Mouse (Mus musculus) hindbrain, embryonic 11.5 days (tissue): Measurements from ENCODE around the gene Zfp580. TPM values are rescaled to one million over a fixed set of nuclear protein-coding genes. Genes with fewer than 3 reads are reported as not detected.

Experiments
- ATAC-seq: fragments of 200-750 bp; cut with Nextera tagmentation; 2 replicates; pipeline ENCODE4 v1.8.0; 2017; ENCODE audit warnings: mild to moderate bottlenecking, moderate TSS enrichment, moderate library complexity; ENCODE audit not compliant: low FRiP score
- DNase-seq: peaks from one replicate; pipeline ENCODE4 v3.0.0-alpha.2; 2015; ENCODE audit warnings: low spot score
- H3K27ac ChIP-seq: fragments of 300-500 bp; sonication (generic); 2 replicates; pipeline ENCODE4 v1.5.1; 2014; ENCODE audit warnings: mild to moderate bottlenecking, low read depth, low read length
- H3K27me3 ChIP-seq: fragments of 300-500 bp; sonication (generic); 2 replicates; pipeline ENCODE4 v1.6.1; 2014; ENCODE audit warnings: mild to moderate bottlenecking, low read length, moderate library complexity, mixed read lengths; ENCODE audit not compliant: control insufficient read depth, insufficient read depth
- H3K36me3 ChIP-seq: fragments of 300-500 bp; sonication (generic); 2 replicates; pipeline ENCODE4 v1.6.1; 2014; ENCODE audit warnings: mild to moderate bottlenecking, low read length, moderate library complexity, mixed read lengths; ENCODE audit not compliant: control insufficient read depth, insufficient read depth
- H3K4me1 ChIP-seq: fragments of 300-500 bp; sonication (generic); replicated peaks from 2 replicates; pipeline ENCODE4 v1.6.1; 2014; ENCODE audit warnings: low read length, mixed read lengths; ENCODE audit not compliant: control insufficient read depth, insufficient read depth
- H3K4me2 ChIP-seq: fragments of 300-500 bp; sonication (generic); replicated peaks from 2 replicates; pipeline ENCODE4 v1.6.1; 2014; ENCODE audit warnings: mild to moderate bottlenecking, low read depth, low read length
- H3K4me3 ChIP-seq: fragments of 300-500 bp; sonication (generic); 2 replicates; pipeline ENCODE4 v1.5.1; 2014; ENCODE audit warnings: low read depth, low read length
- H3K9ac ChIP-seq: fragments of 300-500 bp; sonication (generic); 2 replicates; pipeline ENCODE4 v1.6.1; 2014; ENCODE audit warnings: low read depth, low read length
- H3K9me3 ChIP-seq: fragments of 300-500 bp; sonication (generic); 2 replicates; pipeline ENCODE4 v1.6.1; 2016; ENCODE audit warnings: low read length; ENCODE audit not compliant: control insufficient read depth
- WGBS: fragments of 180-500 bp; shearing (Covaris S2); extraction: QIAGEN DNeasy Blood & Tissue Kit; methylation state at CpG from one replicate; pipeline ENCODE4 v1.1.7; 2014; 5-methylcytosine and 5-hydroxymethylcytosine counted together
- polyA plus RNA-seq: library from polyadenylated mRNA; unstranded; fragments of >200 nt; fragmentation: Nextera tagmentation; extraction: Ambion mirVana; gene quantifications from 2 replicates; pipeline ENCODE4 v1.2.1, GENCODE M21; 2014

Gene Zfp580
- polyA plus RNA-seq, 1 experiment from 2014 or later, result 32.4 TPM

- Histone ChIP-seq H3K9me3 (no peaks in the 10 kb centered on the region), H3K4me1 (no peaks in the 10 kb centered on the region), H3K4me2 (no peak overlapping the region), H3K27ac (no peak overlapping the region), H3K36me3 (peaks cover 5% of the 10 kb centered on the region; the same call in 1 of the 2 replicates), H3K27me3 (no peaks in the 10 kb centered on the region), H3K4me3 (no peak overlapping the region; the same call in 1 of the 2 replicates), H3K9ac (no peak overlapping the region)
- no peak for ATAC-seq
- DNase-seq, result no peak
- 95% methylated on average over 2 of the region's 2 CpGs for WGBS
These were observed 30.6 kb downstream of the Zfp580 start for GRCm38 (mm10) chr7:5081939-5082338.

GRCm38 (mm10) chr7:5083325-5084105, 32.2 kb downstream of the Zfp580 start:
- Histone ChIP-seq H3K9ac (no peak overlapping the region), H3K36me3 (peaks cover 5% of the 10 kb centered on the region; the same call in 1 of the 2 replicates), H3K4me1 (no peaks in the 10 kb centered on the region), H3K4me2 (no peak overlapping the region), H3K27me3 (no peaks in the 10 kb centered on the region), H3K4me3 (no peak overlapping the region), H3K27ac (no peak overlapping the region), H3K9me3 (no peaks in the 10 kb centered on the region)
- no peak for DNase-seq
- WGBS, result 95% methylated on average over 18 of the region's 18 CpGs
- ATAC-seq, result no peak

- no peak for DNase-seq
- no peak overlapping the region for H3K9ac ChIP-seq
- no peak overlapping the region for H3K27ac ChIP-seq
- no peaks in the 10 kb centered on the region for H3K4me1 ChIP-seq
- whole genome bisulfite sequencing, result 100% methylated on average over 1 of the region's 1 CpGs
- no peaks in the 10 kb centered on the region for H3K9me3 ChIP-seq
- ATAC-seq, result no peak
- peaks cover 3% of the 10 kb centered on the region; the same call in 1 of the 2 replicates for H3K36me3 ChIP-seq
- H3K27me3 ChIP-seq, result no peaks in the 10 kb centered on the region
- H3K4me2 ChIP-seq, result no peak overlapping the region
- H3K4me3 ChIP-seq, result no peak overlapping the region
These were observed 34.2 kb downstream of the Zfp580 start for GRCm38 (mm10) chr7:5085512-5085911.

GRCm38 (mm10) chr7:5086921-5087440, 35.6 kb downstream of the Zfp580 start:
- WGBS, result 85% methylated on average over 5 of the region's 5 CpGs
- no peak overlapping the region for H3K4me2 ChIP-seq
- H3K27me3 ChIP-seq, result no peaks in the 10 kb centered on the region
- H3K4me3 ChIP-seq, result no peak overlapping the region
- no peaks in the 10 kb centered on the region for H3K4me1 ChIP-seq
- no peak for DNase-seq
- no peaks in the 10 kb centered on the region for H3K9me3 ChIP-seq
- no peak overlapping the region for H3K27ac ChIP-seq
- H3K9ac ChIP-seq, result no peak overlapping the region
- H3K36me3 ChIP-seq, result peaks cover 2% of the 10 kb centered on the region; the same call in 1 of the 2 replicates
- no peak for ATAC-seq

GRCm38 (mm10) chr7:5087886-5088285, 36.5 kb downstream of the Zfp580 start:
- WGBS, result 93% methylated on average over 4 of the region's 4 CpGs
- no peaks in the 10 kb centered on the region for H3K36me3 ChIP-seq
- H3K9ac ChIP-seq, result no peak overlapping the region

GRCm38 (mm10) chr7:5089853-5090252, 38.5 kb downstream of the Zfp580 start:
- H3K27ac ChIP-seq, result no peak overlapping the region

More at GRCm38 (mm10) chr7:5087886-5088285, 36.5 kb downstream of the Zfp580 start:
- Histone ChIP-seq H3K4me3 (no peak overlapping the region), H3K27me3 (no peaks in the 10 kb centered on the region), H3K4me1 (no peaks in the 10 kb centered on the region), H3K9me3 (no peaks in the 10 kb centered on the region), H3K4me2 (no peak overlapping the region), H3K27ac (no peak overlapping the region)
- ATAC-seq (no peak), DNase-seq (no peak)

GRCm38 (mm10) chr7:5091008-5091728, 39.8 kb downstream of the Zfp580 start:
- Histone ChIP-seq H3K27ac (no peak overlapping the region), H3K36me3 (peaks cover 11% of the 10 kb centered on the region; the same call in 1 of the 2 replicates), H3K9me3 (no peaks in the 10 kb centered on the region), H3K4me3 (no peak overlapping the region), H3K4me1 (no peaks in the 10 kb centered on the region), H3K27me3 (no peaks in the 10 kb centered on the region), H3K9ac (no peak overlapping the region), H3K4me2 (no peak overlapping the region)
- ATAC-seq (no peak), DNase-seq (no peak)
- 92% methylated on average over 15 of the region's 15 CpGs for WGBS

More at GRCm38 (mm10) chr7:5089853-5090252, 38.5 kb downstream of the Zfp580 start:
- no peak overlapping the region for H3K9ac ChIP-seq
- H3K4me2 ChIP-seq, result no peak overlapping the region
- H3K36me3 ChIP-seq, result peaks cover under 1% of the 10 kb centered on the region; the same call in 1 of the 2 replicates
- no peak for DNase-seq
- no peaks in the 10 kb centered on the region for H3K27me3 ChIP-seq
- H3K9me3 ChIP-seq, result no peaks in the 10 kb centered on the region
- WGBS, result 88% methylated on average over 15 of the region's 15 CpGs
- H3K4me3 ChIP-seq, result no peak overlapping the region
- no peak for ATAC-seq
- H3K4me1 ChIP-seq, result no peaks in the 10 kb centered on the region

- H3K4me3 ChIP-seq, result no peak overlapping the region
- 82% methylated on average over 6 of the region's 6 CpGs for WGBS
- ATAC-seq (no peak), DNase-seq (no peak)
- no peaks in the 10 kb centered on the region for H3K27me3 ChIP-seq
- H3K27ac ChIP-seq, result no peak overlapping the region
- H3K9me3 ChIP-seq, result no peaks in the 10 kb centered on the region
- no peak overlapping the region for H3K4me2 ChIP-seq
- H3K4me1 ChIP-seq, result no peaks in the 10 kb centered on the region
- peaks cover 16% of the 10 kb centered on the region; the same call in 1 of the 2 replicates for H3K36me3 ChIP-seq
- no peak overlapping the region for H3K9ac ChIP-seq
These were observed 41.0 kb downstream of the Zfp580 start for GRCm38 (mm10) chr7:5092381-5092780.
